Mouse (Mus musculus) cerebellum, adult 11-12 months (tissue): ENCODE results near the gene Ttc37.

Experiments
- DNase-seq: peaks from one replicate; pipeline ENCODE4 v3.0.0; 2022

The Ttc37 gene

GRCm38 (mm10) chr13:76160587-76160986, 62.1 kb downstream of the Ttc37 start:
- DNase-seq, result no peak

DNA sequence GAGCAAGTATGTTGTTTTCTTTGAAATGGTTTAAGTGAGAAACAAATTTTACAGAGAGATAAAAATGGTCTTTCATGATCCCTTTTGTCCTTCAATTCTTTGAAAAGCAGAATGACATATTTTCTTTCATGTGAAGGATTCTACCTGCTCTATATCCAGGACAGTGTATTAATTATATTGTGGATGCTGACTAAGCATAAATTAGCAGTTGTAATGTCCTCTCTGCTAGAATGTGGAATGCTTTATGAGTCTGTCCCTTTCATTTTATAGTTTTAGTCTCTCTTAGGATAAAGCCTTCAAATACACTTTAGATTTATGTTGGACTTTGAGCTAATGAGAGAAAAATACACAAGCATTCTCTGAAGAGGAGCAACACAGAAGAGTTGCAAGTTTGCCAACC, 75.8 kb downstream of the Ttc37 start:
- DNase-seq, result no peak

- DNase-seq, result peak; percentile 75
Measured at GRCm38 (mm10) chr13:76178700-76179099, 80.2 kb downstream of the Ttc37 start.

- DNase-seq, result peak; percentile 66
Measured at GRCm38 (mm10) chr13:76187651-76188050, 89.1 kb downstream of the Ttc37 start.

DNA sequence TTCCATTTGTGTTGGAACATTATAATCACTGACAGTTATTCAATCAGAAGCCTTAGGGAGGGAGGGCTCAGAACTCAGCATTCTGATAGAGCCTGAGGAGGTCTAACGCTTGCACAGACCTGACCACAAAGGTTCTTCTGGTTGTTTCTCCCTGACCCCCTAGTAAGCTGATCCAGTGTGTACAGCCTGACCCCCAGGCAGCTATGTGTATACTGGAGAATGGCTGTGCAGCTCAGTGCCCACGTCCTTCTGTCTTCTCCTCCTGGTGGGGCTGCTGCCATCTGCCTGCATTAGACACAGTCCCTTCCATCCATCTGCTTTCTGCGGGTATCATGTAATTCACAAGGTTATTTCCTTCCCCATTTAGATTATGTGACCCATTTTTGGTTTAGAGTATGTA, 90.7 kb downstream of the Ttc37 start:
- peak; percentile 86 for DNase-seq

DNA sequence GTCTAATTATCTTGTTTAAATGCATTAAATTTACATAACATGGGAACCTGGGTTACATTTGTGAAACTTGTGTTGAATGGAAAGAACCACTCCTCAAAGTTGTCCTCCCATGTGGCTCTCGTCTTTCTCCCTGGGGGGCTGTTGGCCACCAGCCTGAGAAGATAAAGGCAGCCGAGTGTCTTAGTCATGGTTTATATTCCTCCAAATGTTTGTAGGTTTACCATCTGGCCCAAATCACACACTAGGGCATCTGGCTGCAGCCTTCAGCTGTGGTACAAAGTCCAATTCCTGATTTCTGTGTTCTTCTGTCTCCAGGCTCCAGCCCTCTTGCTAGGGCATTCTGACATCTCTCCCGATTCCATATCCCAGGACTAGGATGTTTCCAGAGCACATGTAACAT, 91.7 kb downstream of the Ttc37 start:
- DNase-seq, result peak; percentile 43

DNA sequence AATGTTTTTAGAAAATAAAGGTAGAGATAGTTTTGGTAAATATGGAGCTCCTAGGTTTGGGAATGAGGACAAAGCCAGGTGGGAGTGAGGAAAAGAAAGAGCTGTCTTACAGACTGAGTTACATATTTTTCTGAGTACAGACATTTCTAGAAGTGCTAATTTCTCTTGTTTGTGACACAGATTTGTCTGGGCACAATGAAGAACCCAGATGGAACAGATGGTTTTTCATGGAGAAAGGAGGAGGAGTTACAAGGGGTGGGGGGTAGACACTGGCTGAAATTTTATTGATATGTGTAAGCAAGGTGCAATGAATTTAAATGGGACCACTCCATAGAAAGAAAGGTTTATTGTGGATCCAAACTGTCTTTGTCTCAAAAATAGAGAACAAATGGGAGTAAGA, 96.4 kb downstream of the Ttc37 start:
- DNase-seq, result peak; percentile 40

- DNase-seq, result peak; percentile 46
Measured at GRCm38 (mm10) chr13:76195431-76196138, 97.1 kb downstream of the Ttc37 start.

GRCm38 (mm10) chr13:76197297-76197848, 98.8 kb downstream of the Ttc37 start:
- no peak for DNase-seq

DNA sequence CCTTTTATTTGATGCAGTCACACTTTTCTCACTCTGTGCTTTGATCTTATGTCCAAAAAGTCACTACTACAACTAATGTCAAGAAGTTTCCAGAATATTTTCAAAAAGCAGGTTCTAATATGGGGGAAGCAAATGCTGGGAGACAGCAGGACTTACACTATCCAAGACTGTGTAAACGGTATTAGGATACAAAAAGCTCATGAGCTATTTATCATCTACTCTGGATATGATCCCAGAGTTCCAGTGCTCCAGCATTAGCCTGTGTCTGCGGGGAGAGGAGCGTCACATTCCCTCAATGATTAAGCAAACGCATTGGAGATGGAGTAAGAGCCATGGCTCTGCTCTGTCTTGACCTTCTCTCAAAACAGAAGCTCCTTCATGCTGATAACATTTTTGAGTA, 101.4 kb downstream of the Ttc37 start:
- DNase-seq, result no peak

DNA sequence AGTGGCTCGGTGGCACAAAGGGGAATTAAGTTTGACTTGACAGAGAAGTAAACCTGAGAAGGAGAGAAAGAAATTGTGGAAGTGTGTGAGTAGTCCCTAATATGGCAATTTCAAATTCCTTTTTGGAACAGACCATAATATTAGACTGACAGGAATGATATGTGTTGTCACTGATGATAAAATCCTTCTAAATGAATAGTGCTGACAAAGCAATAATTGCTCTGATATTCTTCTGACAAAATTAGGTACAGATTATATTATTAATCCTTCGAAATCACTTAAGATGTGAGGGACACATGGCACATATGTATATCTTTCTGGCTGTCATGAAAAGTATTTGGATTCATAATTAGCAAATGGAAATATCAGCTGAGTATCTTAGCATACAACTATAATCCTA, 116.4 kb downstream of the Ttc37 start:
- no peak for DNase-seq

GRCm38 (mm10) chr13:76215397-76215796, 116.9 kb downstream of the Ttc37 start:
- no peak for DNase-seq
